Mouse (Mus musculus): Measurements from ENCODE around the gene Cyp51. TPM values are rescaled to one million over a fixed set of nuclear protein-coding genes. Genes with fewer than 3 reads are reported as not detected.

Cyp51 gene
- 10 to 100 TPM in 1 of 2 experiments, 1 to 10 TPM in 1; 7.0 to 29.0 TPM for polyA plus RNA-seq (2012; fragmentation: generic; extraction: Trizol)

DNA sequence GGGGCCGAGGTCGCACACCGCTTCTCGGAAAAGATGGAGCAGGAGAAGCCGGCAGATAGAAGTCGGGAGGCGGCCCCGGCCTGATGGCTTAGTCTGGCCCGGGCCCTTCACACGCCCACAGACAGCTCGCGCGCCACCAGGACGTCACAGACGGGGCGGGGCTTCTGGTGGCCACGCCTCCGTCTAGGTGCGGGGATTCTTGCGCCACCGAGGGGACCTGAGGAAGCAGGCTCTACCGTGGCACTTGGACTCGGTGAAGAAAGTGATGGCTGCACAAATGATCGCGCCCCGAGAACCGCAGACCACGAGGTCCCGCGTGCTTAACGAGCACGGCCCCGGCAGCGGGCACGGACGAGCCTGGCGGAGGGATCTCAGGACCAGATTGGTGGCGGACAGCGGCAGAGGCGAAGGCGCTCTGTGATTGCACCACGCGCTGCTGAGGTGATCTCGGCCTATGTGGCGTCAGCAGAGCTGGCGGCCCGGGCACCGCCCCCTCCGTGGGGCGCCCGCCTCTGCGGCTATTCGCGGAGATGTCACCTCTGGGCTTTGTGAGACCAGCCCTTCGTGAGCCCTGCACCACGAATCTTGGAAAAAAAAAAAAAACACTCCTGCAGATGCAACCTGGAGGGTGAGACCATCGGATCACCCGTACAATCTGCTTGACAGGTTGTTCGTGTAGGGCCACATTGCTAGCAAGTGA, at the start of gene Cyp51:
TSS of gene Cyp51 (minus strand) at position 406 of the 700 bp plus-strand sequence.

Other genes starting within 250 kb of the Cyp51 start
- gene Mterf1a, start 210.8 kb downstream of the Cyp51 start, polyA plus RNA-seq (2012; fragmentation: generic; extraction: Trizol), result 1 to 10 TPM in 1 of 2 experiments, under 1 TPM in 1; 0.22 to 2.0 TPM
- 1 to 10 TPM in 1 of 2 experiments, under 1 TPM in 1; 0.43 to 3.8 TPM for gene Akap9, start 176.7 kb downstream of the Cyp51 start, polyA plus RNA-seq (2012; fragmentation: generic; extraction: Trizol)
- gene Mterf1b, start 87.6 kb upstream of the Cyp51 start, polyA plus RNA-seq (2012; fragmentation: generic; extraction: Trizol), result under 1 TPM; 0.08 to 0.94 TPM